Mouse (Mus musculus) ES-E14 (cell line): ENCODE measurements around the gene Smim20.

ENCODE experiments used
- HCFC1 ChIP-seq: IDR thresholded peaks from 2 replicates; pipeline ENCODE4 v1.6.1; 2012; ENCODE audit warnings: low read length, inconsistent platforms, borderline replicate concordance; ENCODE audit not compliant: insufficient read depth
- MAFK ChIP-seq: IDR thresholded peaks from 2 replicates; pipeline ENCODE4 v1.6.1; 2014; ENCODE audit warnings: mild to moderate bottlenecking, low read depth, low read length, inconsistent platforms; ENCODE audit not compliant: insufficient read depth
- ZNF384 ChIP-seq: IDR thresholded peaks from 2 replicates; pipeline ENCODE4 v1.6.1; 2012; ENCODE audit warnings: low read depth, low read length, inconsistent platforms

GRCm38 (mm10) chr5:53236749-53237148 lies 30.1 kb upstream of the Smim20 start:
- no peak for TF ChIP-seq ZNF384
- TF ChIP-seq HCFC1: no peak
- TF ChIP-seq MAFK: no peak
